Mouse (Mus musculus): Measurements from ENCODE around the gene Ccdc88c.

- no peak for TF ChIP-seq EP300 (optimal IDR thresholded peaks at IDR 0.05)
- TF ChIP-seq CTCF (IDR thresholded peaks at IDR 0.05; ENCODE audit: low read depth), result no peak
Observed at GRCm38 (mm10) chr12:100996378-100996898, 32.4 kb downstream of the Ccdc88c start.

Data from stomach, postnatal 0 days (tissue).